Mouse (Mus musculus): ENCODE results near the gene Prr13.

DNA sequence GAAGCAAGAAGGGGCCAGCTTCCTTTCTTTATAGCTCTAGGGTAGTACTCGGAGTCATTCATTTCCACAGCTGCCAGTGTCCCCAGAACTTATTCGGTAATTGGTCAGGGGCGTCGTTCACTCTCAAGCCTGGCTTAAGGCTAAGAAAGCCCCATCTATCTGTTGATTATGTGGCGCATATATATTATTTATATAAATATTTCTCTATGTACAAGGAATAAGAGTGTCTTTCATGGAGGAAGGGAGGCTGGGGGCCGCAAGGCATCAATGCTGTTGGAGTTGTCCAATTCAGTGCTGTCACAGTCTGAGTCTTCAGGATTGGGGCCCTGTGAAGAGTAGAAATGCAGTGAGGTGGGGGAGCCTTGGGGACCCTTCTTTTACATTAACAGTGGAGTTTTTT is 41.0 kb downstream of the Prr13 start:
- no peak for TF ChIP-seq CTCF (IDR thresholded peaks at IDR 0.05; ENCODE audit: borderline replicate concordance, extremely low read depth, insufficient read depth, insufficient read length)
- no peak for TF ChIP-seq POLR2A (IDR thresholded peaks at IDR 0.05; ENCODE audit: borderline replicate concordance, extremely low read depth, insufficient read depth, insufficient read length, poor library complexity, severe bottlenecking)

Measured in brain, embryonic 14.5 days (tissue).